Mouse (Mus musculus): ENCODE data around the gene Utp18.

Utp18 gene

DNA sequence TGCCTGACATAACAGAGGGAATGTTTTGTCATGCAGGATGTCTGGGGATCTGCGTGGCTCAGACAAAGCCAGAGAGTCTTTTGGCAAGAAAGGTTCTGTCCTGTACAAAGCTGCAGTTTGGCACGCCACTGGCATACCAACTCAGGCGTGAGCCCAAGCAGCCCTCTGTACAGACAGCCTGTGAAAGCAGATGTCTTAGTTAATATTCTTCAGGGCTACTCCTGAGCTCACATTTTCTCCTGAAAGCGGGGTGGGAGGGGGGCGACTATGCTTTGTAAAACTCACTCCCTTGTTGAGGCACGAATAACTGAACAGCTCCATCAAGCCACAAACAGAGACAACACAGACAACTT, 56.3 kb downstream of the Utp18 start:
- no peak for DNase-seq (ENCODE audit: low read depth, low spot score)

DNA sequence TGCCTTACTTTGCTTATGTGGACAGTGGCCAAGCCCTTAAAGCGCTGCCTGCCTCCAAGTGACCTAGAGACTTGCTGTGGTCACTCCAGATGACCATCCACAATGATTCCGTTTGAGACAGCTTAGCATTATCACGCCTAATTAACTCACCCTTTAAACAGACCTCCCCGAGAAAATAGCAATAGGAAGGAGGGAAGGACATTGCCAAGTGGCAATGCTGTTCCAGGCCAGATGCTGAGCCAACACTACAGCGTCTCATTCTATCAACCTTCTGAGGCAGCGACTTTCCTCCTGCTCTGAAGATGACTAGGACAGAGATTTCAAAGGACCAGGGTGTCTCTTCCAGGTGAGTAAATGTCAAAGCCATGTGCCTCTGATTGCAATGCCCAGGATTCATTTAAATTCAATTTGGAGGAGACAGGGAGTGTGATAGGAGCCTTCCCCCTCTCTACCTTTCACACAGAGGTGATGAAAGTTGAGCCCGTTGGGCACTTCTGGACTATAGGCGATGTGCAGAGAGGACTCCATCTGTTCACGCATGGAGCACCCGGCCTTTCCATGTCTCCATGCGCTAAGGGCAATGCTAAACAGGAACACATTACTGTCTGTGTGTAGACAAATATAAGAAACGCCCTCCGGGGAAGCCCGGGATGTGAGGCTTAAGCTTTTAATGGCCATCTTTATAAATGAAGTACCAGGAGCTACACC, 56.8 kb downstream of the Utp18 start:
- no peak for DNase-seq (ENCODE audit: low read depth, low spot score)

DNA sequence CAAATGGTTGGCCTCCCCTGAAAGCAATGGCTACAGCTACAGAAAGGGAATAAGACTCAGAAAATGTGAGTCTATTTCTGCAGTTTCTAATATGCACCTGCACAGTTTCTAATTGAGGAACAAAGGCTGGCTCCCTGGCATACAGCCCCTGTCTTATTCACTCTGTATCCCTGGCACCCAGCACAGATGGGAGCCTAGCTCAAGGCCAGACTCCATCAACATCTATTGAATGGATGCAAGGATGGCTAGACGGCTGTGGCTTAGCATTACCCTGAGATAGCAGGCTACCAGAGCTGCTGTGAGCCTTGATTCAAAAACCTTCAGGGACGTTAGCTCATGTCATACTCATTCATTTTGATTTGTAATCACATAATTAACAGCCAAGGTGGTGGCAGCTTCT, 63.3 kb downstream of the Utp18 start:
- no peak for DNase-seq (ENCODE audit: low read depth, low spot score)

DNA sequence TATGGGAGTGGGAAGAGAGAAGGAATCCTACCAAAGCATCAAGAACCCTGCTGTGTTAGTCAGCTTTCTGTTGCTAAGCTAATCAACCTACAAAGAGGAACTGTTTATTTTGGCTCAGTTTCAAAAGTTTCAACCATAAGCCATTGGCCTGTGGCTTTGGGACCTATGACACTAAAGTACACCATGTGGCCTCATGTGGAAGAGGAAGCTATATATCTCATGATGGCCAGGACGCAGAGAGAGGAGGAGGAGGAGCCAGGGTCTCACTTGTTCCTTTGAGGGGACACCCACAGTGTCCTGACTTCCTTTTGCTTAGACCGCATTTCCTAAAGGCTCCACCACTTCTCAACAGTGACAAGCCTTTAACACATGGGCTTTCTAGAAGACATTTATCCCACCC, 64.0 kb downstream of the Utp18 start:
- DNase-seq (ENCODE audit: low read depth, low spot score) = no peak

DNA sequence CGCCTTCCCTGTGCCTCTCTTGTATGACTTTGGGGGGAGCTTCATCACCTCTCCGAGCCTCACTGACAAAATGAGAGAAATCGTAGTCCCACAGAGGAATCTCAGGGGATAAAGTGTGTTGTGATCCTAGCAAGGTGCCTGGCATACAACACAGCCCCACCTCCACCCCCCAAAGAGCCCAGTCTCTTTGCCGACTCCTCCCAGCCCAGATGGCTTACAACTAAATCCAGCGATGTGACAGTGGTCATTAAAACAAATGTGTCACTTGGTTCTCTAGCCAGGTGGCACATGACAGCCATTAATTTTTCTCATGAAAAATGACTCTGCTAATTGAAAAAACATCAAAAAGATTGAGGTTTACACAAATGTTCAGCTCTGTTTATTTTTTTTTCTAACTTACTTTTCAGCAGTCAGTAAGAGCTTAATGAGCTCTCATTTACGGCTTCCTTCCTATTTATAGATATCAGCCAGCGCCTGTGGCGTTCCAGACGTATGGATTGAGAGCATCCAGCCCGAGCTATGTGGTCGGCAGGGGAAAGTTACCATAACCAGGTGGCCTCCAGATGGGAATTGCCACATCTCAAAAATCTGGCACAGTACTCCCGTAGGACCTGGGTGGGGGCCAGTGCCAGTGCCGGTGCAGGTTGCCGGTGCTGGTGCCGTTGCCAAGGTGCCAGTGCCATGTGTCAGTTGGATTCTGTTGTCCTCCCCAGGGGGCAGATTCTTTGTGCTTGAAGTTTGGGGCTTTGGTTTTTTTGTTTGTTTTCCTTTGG, 67.4 kb downstream of the Utp18 start:
- no peak for DNase-seq (ENCODE audit: low read depth, low spot score)

DNA sequence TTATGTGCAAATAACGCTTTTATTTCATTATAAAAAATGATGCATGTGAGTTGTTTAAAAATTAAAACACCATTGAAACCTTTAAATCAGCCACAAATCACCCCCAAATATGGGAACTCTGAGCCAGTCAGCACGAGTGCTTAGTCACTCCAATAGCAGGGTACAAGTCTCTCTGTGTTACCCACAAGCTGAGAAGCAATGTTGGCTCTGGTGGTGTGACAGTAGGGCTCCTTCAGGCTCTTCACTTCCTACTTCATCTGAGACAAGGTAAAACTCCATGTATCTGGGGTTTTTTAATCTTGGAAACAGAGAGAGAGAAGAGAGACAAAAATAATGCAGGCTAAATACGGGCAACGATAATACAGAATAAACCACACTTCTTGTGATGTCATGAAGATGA, 72.6 kb downstream of the Utp18 start:
- DNase-seq (ENCODE audit: low read depth, low spot score) = no peak

DNA sequence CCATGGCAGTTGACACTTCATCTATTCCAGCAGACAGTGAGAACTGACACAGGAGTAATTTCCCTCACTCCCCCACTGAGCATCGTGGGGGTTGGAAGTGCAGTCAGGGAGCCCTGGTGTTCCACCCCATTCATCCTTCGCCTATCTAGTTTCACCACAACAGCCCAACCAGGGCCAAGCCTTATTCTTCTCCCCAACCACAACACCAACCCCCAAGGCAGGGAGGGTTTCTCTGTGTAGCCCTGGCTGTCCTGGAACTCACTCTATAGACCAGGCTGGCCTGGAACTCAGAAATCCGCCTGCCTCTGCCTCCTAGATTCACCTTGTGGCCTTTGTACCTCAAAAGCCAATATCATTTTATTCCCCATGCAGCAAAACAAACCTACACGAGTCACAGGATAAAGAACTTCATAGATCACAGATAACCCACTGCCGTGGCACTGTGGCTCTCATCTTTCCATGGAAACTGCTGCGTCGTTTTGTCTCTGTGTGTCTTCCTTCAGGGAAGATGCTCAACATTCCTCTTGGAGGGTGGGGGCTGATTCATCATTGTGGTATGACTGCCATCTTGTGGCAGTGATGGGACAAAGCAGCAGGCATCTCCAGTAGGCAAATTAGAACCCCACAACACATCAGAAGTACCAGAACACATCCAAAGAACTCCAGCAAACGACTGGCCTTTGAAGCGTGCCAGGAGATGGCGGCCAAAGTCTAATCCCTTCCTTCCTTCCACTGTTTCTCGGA, 73.3 kb downstream of the Utp18 start:
- peak; percentile 76 for DNase-seq (ENCODE audit: low read depth, low spot score)
